Mouse (Mus musculus) monocyte, adult 5-6 weeks (primary cell): ENCODE measurements around the gene Arhgef3. TPM values are rescaled to one million over a fixed set of nuclear protein-coding genes. Genes with fewer than 3 reads are reported as not detected.

Experiments used
- ATAC-seq: fragments of 153-309, 156-312 bp; replicated peaks from 2 replicates; pipeline ENCODE4 v1.8.0; 2017; ENCODE audit warnings: mild to moderate bottlenecking; ENCODE audit not compliant: low TSS enrichment, insufficient number of reproducible peaks, severe bottlenecking, poor library complexity, low FRiP score
- total RNA-seq: library from RNA; stranded (forward); fragments of 200-1000, 200-491, 200-594 nt; gene quantifications from 3 replicates; pipeline ENCODE4 v1.2.3, GENCODE M21; 2017

Arhgef3 gene
- total RNA-seq = 243 to 292 TPM (median 261 TPM) in 3 replicates

DNA sequence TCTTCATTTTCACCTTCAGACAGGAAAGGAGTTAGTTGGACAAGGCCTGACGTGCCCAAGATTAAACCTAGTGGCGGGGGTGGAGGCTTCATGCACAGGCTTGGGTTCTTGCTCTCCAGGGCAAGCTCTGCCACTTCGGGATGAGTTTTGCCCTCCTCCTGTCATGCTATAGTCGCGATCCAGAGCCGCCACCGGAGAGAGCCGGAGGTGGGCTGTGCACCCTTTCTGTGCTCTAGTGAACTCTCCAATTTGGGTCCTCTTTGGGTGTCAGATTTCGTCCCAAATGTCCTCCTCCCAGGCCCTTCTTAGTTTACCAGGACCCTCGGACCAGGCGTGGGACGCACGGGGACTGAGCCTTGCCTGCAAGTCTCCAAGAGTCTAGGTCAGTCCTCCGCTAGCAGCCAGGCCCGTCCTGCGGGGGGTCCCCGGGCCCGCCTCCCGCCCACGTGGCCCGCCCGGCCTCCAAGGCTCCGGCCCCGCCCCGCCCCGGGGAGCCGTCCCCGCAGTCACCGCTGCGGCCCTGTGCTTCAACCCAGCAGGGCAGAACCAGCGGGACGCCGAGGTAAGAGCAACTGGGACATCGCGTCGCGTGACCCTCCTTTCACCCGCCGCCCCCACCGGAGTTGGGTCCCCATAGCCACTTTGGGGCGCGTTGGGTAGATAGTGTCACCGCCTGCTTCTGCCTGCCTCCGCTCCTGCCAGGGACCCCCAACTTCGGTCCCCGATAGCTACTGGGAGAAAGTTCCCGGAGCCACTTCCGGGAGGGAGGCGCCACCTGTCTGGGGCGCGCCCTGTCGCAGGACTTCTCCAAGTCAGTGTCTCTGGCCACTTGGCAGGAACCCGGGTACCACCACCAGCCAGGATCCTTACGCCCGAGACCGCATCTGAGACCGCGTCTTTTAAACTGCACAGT lies at the start of gene Arhgef3:
TSS of gene Arhgef3 (plus strand) at position 538 of the 913 bp plus-strand sequence.
- no peak for ATAC-seq

GRCm38 (mm10) chr14:27066171-27066929 lies 48.3 kb upstream of the Arhgef3 start:
- no peak for ATAC-seq

GRCm38 (mm10) chr14:27067866-27068271 lies 46.8 kb upstream of the Arhgef3 start:
- no peak for ATAC-seq

- no peak for ATAC-seq
Measured at GRCm38 (mm10) chr14:27069434-27070097, 45.1 kb upstream of the Arhgef3 start.

DNA sequence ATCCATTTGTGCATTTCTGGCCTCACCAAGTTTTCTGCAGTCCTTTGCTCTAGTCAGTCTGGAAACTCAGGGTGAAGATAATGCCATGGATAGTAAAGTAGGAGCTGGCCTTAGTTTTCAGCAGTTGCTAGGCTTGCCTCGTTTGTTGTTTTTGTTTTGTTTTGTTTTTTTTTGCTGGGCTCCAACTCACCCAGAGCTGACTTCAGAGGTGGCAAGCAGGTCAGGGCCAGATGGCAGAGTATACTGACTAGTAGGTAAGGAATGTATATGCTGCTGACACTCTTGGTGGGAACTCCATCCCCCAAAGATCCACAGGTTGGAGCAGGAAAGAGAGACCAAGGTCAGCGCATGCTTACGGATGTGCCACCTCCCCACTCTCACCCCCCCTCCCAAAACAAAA lies 44.6 kb upstream of the Arhgef3 start:
- no peak for ATAC-seq

DNA sequence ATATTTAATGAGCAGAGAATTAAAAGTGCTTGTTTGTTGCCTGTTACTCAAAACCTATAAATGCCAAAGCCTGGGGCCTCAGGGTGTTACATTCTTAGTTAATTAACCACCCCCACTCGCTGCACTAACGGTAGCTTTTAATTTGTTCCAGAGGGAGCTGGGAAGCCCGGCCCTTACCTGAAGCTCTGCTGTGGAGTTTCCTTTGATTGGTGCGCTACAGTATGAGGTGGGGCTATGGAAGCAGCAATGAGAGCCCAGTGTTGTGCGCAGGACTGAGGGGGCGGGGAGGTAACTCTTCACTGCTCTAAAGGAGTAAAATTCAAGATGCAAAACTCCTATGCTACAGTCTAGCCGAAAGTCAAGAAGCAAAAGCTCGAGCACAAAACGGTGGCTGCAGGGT lies 43.9 kb upstream of the Arhgef3 start:
- ATAC-seq = no peak

DNA sequence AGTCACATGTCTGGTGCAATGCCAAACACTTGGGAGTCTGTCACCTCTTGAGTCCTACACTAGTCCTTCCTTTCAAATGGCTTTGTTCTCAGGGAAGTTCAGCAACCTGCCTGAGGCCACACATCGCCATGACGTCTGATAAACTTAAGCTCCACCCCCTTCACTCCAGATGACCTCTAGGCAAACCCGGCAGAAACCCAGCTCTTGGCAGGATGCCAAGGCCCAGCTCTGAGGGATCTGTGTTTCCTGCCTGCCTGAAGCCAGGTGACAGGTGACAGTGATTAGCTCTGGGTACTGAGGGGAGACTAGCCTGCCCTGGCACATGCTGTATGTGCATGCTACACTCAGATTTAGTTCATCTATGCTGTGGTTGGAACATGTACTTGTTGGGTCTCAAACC lies 42.7 kb upstream of the Arhgef3 start:
- no peak for ATAC-seq

- no peak for ATAC-seq
Measured at GRCm38 (mm10) chr14:27075084-27075483, 39.6 kb upstream of the Arhgef3 start.

DNA sequence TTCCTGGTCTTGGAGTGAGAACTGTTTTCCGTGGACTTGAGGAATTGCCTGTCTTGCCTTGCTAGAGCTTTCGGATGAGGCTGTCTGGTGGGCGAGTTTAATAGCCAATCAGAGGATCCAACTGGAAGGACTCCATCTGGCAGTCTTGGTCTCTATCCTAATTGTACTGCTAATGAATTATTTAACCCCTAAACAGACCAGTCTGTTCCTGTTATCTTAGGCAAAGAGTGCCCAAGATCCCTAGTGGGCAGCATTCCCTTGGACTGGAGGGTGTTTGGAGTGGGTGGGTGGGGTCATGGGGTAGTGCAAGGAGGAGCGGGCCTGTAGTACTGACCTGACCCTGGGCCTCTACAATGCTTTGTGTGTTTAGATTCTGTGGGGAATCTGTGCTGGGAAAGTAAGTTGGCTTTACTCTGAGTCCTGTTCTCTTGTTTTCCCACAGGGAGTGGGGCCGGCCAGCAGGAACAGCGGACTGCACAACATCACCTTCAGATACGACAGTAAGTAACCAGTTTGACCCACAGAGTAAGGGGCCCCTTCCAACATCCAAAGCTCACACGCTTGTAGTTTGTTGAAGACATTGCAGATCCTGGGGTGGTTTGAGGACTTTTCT lies 38.7 kb upstream of the Arhgef3 start:
- no peak for ATAC-seq

DNA sequence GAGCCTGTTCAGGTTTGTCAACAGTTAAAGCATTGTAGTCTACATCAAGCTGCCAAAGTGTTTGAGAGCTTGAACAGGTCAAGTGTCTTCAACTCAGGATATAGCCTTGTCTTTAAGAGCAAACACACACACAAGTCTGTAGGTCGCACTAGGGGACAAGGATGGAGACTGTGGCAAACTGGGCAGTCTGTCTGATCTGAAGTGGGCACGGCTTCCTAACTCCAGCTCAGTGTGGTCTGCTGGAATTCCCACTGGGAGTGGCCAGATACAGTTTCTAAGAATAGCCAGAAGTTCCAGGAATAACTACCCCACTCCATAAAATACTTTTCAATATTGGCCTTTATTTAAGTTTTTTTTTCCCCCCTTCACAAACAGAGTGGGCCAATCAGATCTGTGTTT lies 38.2 kb upstream of the Arhgef3 start:
- ATAC-seq = no peak

GRCm38 (mm10) chr14:27081536-27082275 lies 33.0 kb upstream of the Arhgef3 start:
- ATAC-seq = no peak

DNA sequence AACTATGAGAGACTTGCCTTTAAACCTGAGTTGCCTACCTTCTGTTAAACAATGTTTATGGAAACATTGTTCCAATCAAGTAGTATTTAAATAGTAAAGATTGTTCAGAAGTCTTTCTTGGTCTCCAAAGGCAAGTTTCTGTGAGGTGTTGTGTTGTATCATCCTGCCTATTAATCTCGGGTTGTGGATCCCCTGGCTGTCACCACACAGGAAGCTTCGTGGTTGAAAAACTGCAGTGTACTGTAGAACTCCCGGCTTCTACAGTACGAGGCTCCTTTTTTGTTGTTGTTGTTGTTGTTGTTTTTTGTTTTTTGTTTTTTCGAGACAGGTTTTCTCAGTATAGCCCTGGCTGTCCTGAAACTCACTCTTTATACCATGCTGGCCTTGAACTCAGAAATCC lies 29.2 kb upstream of the Arhgef3 start:
- ATAC-seq = no peak

- no peak for ATAC-seq
Measured at GRCm38 (mm10) chr14:27085999-27086398, 28.7 kb upstream of the Arhgef3 start.

- ATAC-seq = no peak
Measured at GRCm38 (mm10) chr14:27094247-27094646, 20.5 kb upstream of the Arhgef3 start.

GRCm38 (mm10) chr14:27096133-27096532 lies 18.6 kb upstream of the Arhgef3 start:
- no peak for ATAC-seq

GRCm38 (mm10) chr14:27096779-27097178 lies 17.9 kb upstream of the Arhgef3 start:
- ATAC-seq = peak; percentile 63; the same call in 1 of the 2 replicates

DNA sequence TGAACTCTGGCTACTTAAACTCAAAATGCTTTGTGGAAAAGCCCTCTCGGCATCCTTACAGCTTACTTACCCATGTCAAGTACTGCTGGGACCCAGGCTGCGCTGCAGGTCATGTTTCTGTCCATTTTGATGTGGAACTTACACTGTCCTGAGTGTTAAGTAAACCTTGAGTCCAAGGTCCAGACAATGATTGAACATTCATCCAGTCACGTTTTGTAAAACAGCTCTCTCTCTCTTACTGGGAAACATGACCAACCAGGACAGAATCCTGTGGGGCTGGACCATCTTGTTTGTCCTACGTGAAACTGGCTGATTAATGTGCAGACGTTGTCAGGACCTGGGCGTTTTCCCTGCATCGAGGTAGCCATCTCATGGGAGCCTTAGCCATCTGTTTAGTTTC lies 13.0 kb upstream of the Arhgef3 start:
- no peak for ATAC-seq

GRCm38 (mm10) chr14:27102720-27103119 lies 12.0 kb upstream of the Arhgef3 start:
- no peak for ATAC-seq
